Mouse (Mus musculus): Measurements from ENCODE around the gene Ints11. TPM values are rescaled to one million over a fixed set of nuclear protein-coding genes. Genes with fewer than 3 reads are reported as not detected.

Gene Ints11
- 67.7 and 70.1 TPM in 2 replicates for polyA plus RNA-seq (2014; fragmentation: Nextera tagmentation; extraction: Ambion mirVana)

- WGBS = under 1% methylated on average over 63 of the region's 63 CpGs
- H3K27ac ChIP-seq (ENCODE audit: low read length) = no peak within 1 kb of the TSS
- peak within 1 kb of the TSS; percentile 79 for H3K9ac ChIP-seq (replicated peaks; ENCODE audit: low read depth, low read length)
- no peaks in the 10 kb centered on the region for H3K9me3 ChIP-seq (ENCODE audit: control insufficient read depth, low read depth, low read length)
- H3K4me3 ChIP-seq (ENCODE audit: low read depth, low read length) = peak within 1 kb of the TSS; percentile 78
- H3K4me2 ChIP-seq (replicated peaks; ENCODE audit: low read depth, low read length) = peak within 1 kb of the TSS; percentile 92
- peak; percentile 95 for ATAC-seq (ENCODE audit: insufficient number of reproducible peaks, insufficient read depth, low FRiP score, low read depth)
- peaks cover 9% of the 10 kb centered on the region for H3K4me1 ChIP-seq (ENCODE audit: control insufficient read depth, insufficient read depth, low read length)
- H3K36me3 ChIP-seq (ENCODE audit: control insufficient read depth, insufficient read depth, low read length) = peaks cover 31% of the 10 kb centered on the region
- H3K27me3 ChIP-seq (ENCODE audit: control insufficient read depth, insufficient read depth, low read length) = no peaks in the 10 kb centered on the region
These were observed at the start of gene Ints11, which contains the start of gene Cptp for GRCm38 (mm10) chr4:155869317-155870033. Gene Ints11, plus strand, starts transcription at chr4:155869546. Gene Cptp, minus strand, starts transcription at chr4:155869440.

- Histone ChIP-seq H3K27ac (ENCODE audit: low read length) (no peak overlapping the region), H3K36me3 (ENCODE audit: control insufficient read depth, insufficient read depth, low read length) (peaks cover 94% of the 10 kb centered on the region), H3K4me2 (replicated peaks; ENCODE audit: low read depth, low read length) (no peak overlapping the region), H3K9ac (replicated peaks; ENCODE audit: low read depth, low read length) (no peak overlapping the region), H3K4me1 (ENCODE audit: control insufficient read depth, insufficient read depth, low read length) (no peaks in the 10 kb centered on the region), H3K27me3 (ENCODE audit: control insufficient read depth, insufficient read depth, low read length) (no peaks in the 10 kb centered on the region), H3K4me3 (ENCODE audit: low read depth, low read length) (no peak overlapping the region), H3K9me3 (ENCODE audit: control insufficient read depth, low read depth, low read length) (no peaks in the 10 kb centered on the region)
- 72% methylated on average over 7 of the region's 7 CpGs for WGBS
- ATAC-seq (ENCODE audit: insufficient number of reproducible peaks, insufficient read depth, low FRiP score, low read depth) = no peak
These were observed 48.3 kb upstream of the Ints11 start for GRCm38 (mm10) chr4:155821025-155821424.

DNA sequence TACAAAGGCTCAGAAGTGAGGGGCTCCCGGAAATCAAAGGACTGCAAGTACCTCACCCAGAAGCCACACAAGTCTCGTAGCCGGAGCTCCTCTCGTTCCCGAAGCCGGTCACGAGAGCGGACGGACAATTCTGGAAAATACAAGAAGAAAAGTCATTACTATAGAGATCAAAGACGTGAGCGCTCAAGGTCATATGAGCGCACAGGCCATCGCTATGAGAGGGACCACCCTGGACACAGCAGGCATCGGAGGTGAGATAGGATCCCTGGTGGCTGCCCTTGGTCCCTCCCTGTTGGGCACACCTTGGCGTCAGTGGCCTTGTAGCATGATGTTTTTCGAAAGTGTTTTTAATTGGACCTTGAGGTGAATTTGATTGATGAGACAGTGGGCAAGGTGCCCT lies 45.9 kb upstream of the Ints11 start:
- no peaks in the 10 kb centered on the region for H3K9me3 ChIP-seq (ENCODE audit: control insufficient read depth, low read depth, low read length)
- no peak overlapping the region for H3K27ac ChIP-seq (ENCODE audit: low read length)
- no peak for ATAC-seq (ENCODE audit: insufficient number of reproducible peaks, insufficient read depth, low FRiP score, low read depth)
- 94% methylated on average over 16 of the region's 16 CpGs for WGBS
- peaks cover 81% of the 10 kb centered on the region for H3K36me3 ChIP-seq (ENCODE audit: control insufficient read depth, insufficient read depth, low read length)
- no peak overlapping the region for H3K4me2 ChIP-seq (replicated peaks; ENCODE audit: low read depth, low read length)
- no peak overlapping the region for H3K4me3 ChIP-seq (ENCODE audit: low read depth, low read length)
- no peaks in the 10 kb centered on the region for H3K4me1 ChIP-seq (ENCODE audit: control insufficient read depth, insufficient read depth, low read length)
- H3K27me3 ChIP-seq (ENCODE audit: control insufficient read depth, insufficient read depth, low read length) = no peaks in the 10 kb centered on the region
- no peak overlapping the region for H3K9ac ChIP-seq (replicated peaks; ENCODE audit: low read depth, low read length)

GRCm38 (mm10) chr4:155829866-155830265 lies 39.5 kb upstream of the Ints11 start:
- Histone ChIP-seq H3K4me1 (ENCODE audit: control insufficient read depth, insufficient read depth, low read length) (peaks cover 24% of the 10 kb centered on the region), H3K9me3 (ENCODE audit: control insufficient read depth, low read depth, low read length) (no peaks in the 10 kb centered on the region), H3K27ac (ENCODE audit: low read length) (no peak overlapping the region), H3K9ac (replicated peaks; ENCODE audit: low read depth, low read length) (no peak overlapping the region), H3K36me3 (ENCODE audit: control insufficient read depth, insufficient read depth, low read length) (peaks cover 24% of the 10 kb centered on the region), H3K27me3 (ENCODE audit: control insufficient read depth, insufficient read depth, low read length) (no peaks in the 10 kb centered on the region), H3K4me3 (ENCODE audit: low read depth, low read length) (no peak overlapping the region), H3K4me2 (replicated peaks; ENCODE audit: low read depth, low read length) (no peak overlapping the region)
- WGBS = 89% methylated on average over 4 of the region's 4 CpGs
- no peak for ATAC-seq (ENCODE audit: insufficient number of reproducible peaks, insufficient read depth, low FRiP score, low read depth)

DNA sequence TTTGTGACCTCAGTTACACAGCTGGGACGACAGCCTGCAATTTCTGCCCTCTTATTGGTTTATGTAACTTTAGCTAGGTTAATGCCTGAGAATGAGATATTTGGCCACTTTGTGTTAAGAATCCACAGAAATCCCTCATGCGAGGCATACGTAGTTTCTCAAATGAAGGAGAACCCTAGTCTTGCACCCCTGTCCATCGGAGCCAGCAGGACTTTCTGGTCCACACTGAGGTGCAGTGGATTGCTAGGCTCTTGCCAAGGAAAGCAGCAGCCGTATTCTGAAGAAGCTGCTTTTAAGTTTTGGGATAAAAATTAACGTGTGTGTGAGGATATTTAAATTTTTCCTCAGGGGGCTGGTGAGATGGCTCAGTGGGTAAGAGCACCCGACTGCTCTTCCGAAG lies 38.8 kb upstream of the Ints11 start:
- 57% methylated on average over 8 of the region's 8 CpGs for WGBS
- peaks cover 24% of the 10 kb centered on the region for H3K4me1 ChIP-seq (ENCODE audit: control insufficient read depth, insufficient read depth, low read length)
- H3K9ac ChIP-seq (replicated peaks; ENCODE audit: low read depth, low read length) = no peak overlapping the region
- no peaks in the 10 kb centered on the region for H3K27me3 ChIP-seq (ENCODE audit: control insufficient read depth, insufficient read depth, low read length)
- H3K27ac ChIP-seq (ENCODE audit: low read length) = peak overlapping the region; percentile 33; the same call in 1 of the 2 replicates
- peak overlapping the region; percentile 77 for H3K4me3 ChIP-seq (ENCODE audit: low read depth, low read length)
- ATAC-seq (ENCODE audit: insufficient number of reproducible peaks, insufficient read depth, low FRiP score, low read depth) = no peak
- peak overlapping the region; percentile 27 for H3K4me2 ChIP-seq (replicated peaks; ENCODE audit: low read depth, low read length)
- no peaks in the 10 kb centered on the region for H3K9me3 ChIP-seq (ENCODE audit: control insufficient read depth, low read depth, low read length)
- H3K36me3 ChIP-seq (ENCODE audit: control insufficient read depth, insufficient read depth, low read length) = peaks cover 16% of the 10 kb centered on the region

DNA sequence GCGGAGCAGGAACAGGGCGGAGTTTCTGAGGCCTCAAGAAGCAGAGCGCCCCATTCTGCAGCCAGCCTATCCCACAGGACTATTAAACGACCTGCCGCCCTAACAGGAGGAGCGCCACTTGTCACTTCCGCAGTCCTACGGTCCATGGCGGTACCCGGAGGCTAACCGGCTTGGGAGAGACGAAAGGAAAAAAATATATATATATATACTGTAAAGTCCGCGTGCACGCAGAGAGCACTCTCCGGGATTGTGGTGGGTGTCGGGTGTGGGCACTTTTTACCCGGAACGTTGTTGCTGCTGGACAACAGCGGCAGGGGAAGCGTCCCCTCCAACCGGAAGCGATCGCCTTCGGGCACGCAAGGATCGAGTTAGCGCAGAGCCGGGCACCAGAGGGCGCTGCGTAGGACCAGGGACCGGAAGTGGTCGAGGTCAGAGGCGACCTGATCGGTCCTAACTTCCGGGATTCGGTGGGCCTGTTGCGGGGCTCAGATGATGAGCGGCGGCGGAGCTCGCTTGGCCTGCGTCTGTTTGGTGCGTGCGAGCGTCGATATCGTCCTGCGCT lies 38.1 kb upstream of the Ints11 start, which contains the start of gene Aurkaip1:
TSS of gene Aurkaip1 (plus strand) at position 68 of the 562 bp plus-strand sequence.
- Histone ChIP-seq H3K27me3 (ENCODE audit: control insufficient read depth, insufficient read depth, low read length) (no peaks in the 10 kb centered on the region), H3K4me3 (ENCODE audit: low read depth, low read length) (peak within 1 kb of the TSS; percentile 77), H3K4me2 (replicated peaks; ENCODE audit: low read depth, low read length) (peak within 1 kb of the TSS; percentile 97), H3K9me3 (ENCODE audit: control insufficient read depth, low read depth, low read length) (no peaks in the 10 kb centered on the region), H3K4me1 (ENCODE audit: control insufficient read depth, insufficient read depth, low read length) (peaks cover 24% of the 10 kb centered on the region), H3K36me3 (ENCODE audit: control insufficient read depth, insufficient read depth, low read length) (peaks cover 15% of the 10 kb centered on the region), H3K27ac (ENCODE audit: low read length) (peak within 1 kb of the TSS; percentile 87), H3K9ac (replicated peaks; ENCODE audit: low read depth, low read length) (peak within 1 kb of the TSS; percentile 72)
- peak; percentile 96 for ATAC-seq (ENCODE audit: insufficient number of reproducible peaks, insufficient read depth, low FRiP score, low read depth)
- WGBS = under 1% methylated on average over 49 of the region's 49 CpGs

GRCm38 (mm10) chr4:155831831-155832230 lies 37.5 kb upstream of the Ints11 start:
- Histone ChIP-seq H3K36me3 (ENCODE audit: control insufficient read depth, insufficient read depth, low read length) (peaks cover 14% of the 10 kb centered on the region), H3K4me1 (ENCODE audit: control insufficient read depth, insufficient read depth, low read length) (peaks cover 24% of the 10 kb centered on the region), H3K4me2 (replicated peaks; ENCODE audit: low read depth, low read length) (peak overlapping the region; percentile 97), H3K27me3 (ENCODE audit: control insufficient read depth, insufficient read depth, low read length) (no peaks in the 10 kb centered on the region), H3K9me3 (ENCODE audit: control insufficient read depth, low read depth, low read length) (no peaks in the 10 kb centered on the region), H3K9ac (replicated peaks; ENCODE audit: low read depth, low read length) (peak overlapping the region; percentile 72), H3K4me3 (ENCODE audit: low read depth, low read length) (peak overlapping the region; percentile 77), H3K27ac (ENCODE audit: low read length) (peak overlapping the region; percentile 87)
- peak; percentile 1; the same call in 1 of the 2 replicates for ATAC-seq (ENCODE audit: insufficient number of reproducible peaks, insufficient read depth, low FRiP score, low read depth)
- whole genome bisulfite sequencing = 1% methylated on average over 25 of the region's 25 CpGs

- H3K4me3 ChIP-seq (ENCODE audit: low read depth, low read length) = peak overlapping the region; percentile 77
- H3K4me2 ChIP-seq (replicated peaks; ENCODE audit: low read depth, low read length) = peak overlapping the region; percentile 97
- H3K4me1 ChIP-seq (ENCODE audit: control insufficient read depth, insufficient read depth, low read length) = peaks cover 24% of the 10 kb centered on the region
- WGBS = 56% methylated on average over 10 of the region's 10 CpGs
- no peak for ATAC-seq (ENCODE audit: insufficient number of reproducible peaks, insufficient read depth, low FRiP score, low read depth)
- H3K9me3 ChIP-seq (ENCODE audit: control insufficient read depth, low read depth, low read length) = no peaks in the 10 kb centered on the region
- peak overlapping the region; percentile 87 for H3K27ac ChIP-seq (ENCODE audit: low read length)
- no peaks in the 10 kb centered on the region for H3K27me3 ChIP-seq (ENCODE audit: control insufficient read depth, insufficient read depth, low read length)
- peak overlapping the region; percentile 72 for H3K9ac ChIP-seq (replicated peaks; ENCODE audit: low read depth, low read length)
- H3K36me3 ChIP-seq (ENCODE audit: control insufficient read depth, insufficient read depth, low read length) = peaks cover 9% of the 10 kb centered on the region
These were observed 37.0 kb upstream of the Ints11 start for GRCm38 (mm10) chr4:155832321-155832720.

Measured in stomach, embryonic 14.5 days (tissue).